Mouse (Mus musculus) stomach, postnatal 0 days (tissue): ENCODE measurements around the gene Cntnap1. TPM values are rescaled to one million over a fixed set of nuclear protein-coding genes. Genes with fewer than 3 reads are reported as not detected.

Experiments used
- ATAC-seq: fragments of 200-750 bp; cut with Nextera tagmentation; 2 replicates; pipeline ENCODE4 v1.8.0; 2017; ENCODE audit not compliant: low FRiP score, low TSS enrichment
- DNase-seq: peaks from one replicate; pipeline ENCODE4 v3.0.0-alpha.2; 2016; ENCODE audit warnings: low spot score
- H3K27ac ChIP-seq: fragments of 300-500 bp; sonication (generic); replicated peaks from 2 replicates; pipeline ENCODE4 v1.5.1; 2014; ENCODE audit warnings: mild to moderate bottlenecking, control low read depth
- H3K27me3 ChIP-seq: fragments of 300-500 bp; sonication (generic); 2 replicates; pipeline ENCODE4 v1.6.1; 2014; ENCODE audit warnings: low read length; ENCODE audit not compliant: control insufficient read depth, insufficient read depth
- H3K36me3 ChIP-seq: fragments of 300-500 bp; sonication (generic); 2 replicates; pipeline ENCODE4 v1.6.1; 2014; ENCODE audit warnings: low read length, mixed read lengths; ENCODE audit not compliant: control insufficient read depth, insufficient read depth
- H3K4me1 ChIP-seq: fragments of 300-500 bp; sonication (generic); replicated peaks from 2 replicates; pipeline ENCODE4 v1.6.1; 2014; ENCODE audit warnings: antibody characterized with exemption; ENCODE audit not compliant: control insufficient read depth, insufficient read depth
- H3K4me2 ChIP-seq: fragments of 300-500 bp; sonication (generic); replicated peaks from 2 replicates; pipeline ENCODE4 v1.6.1; 2014; ENCODE audit warnings: low read depth, mild to moderate bottlenecking, control low read depth, moderate library complexity
- H3K4me3 ChIP-seq: fragments of 300-500 bp; sonication (generic); 2 replicates; pipeline ENCODE4 v1.5.1; 2014; ENCODE audit warnings: low read depth, low read length, control low read depth
- H3K9ac ChIP-seq: fragments of 300-500 bp; sonication (generic); 2 replicates; pipeline ENCODE4 v1.6.1; 2014; ENCODE audit warnings: mild to moderate bottlenecking, low read length, control low read depth, mixed read lengths
- H3K9me3 ChIP-seq: fragments of 300-500 bp; sonication (generic); 2 replicates; pipeline ENCODE4 v1.6.1; 2016; ENCODE audit warnings: low read length; ENCODE audit not compliant: control insufficient read depth
- CTCF ChIP-seq: IDR thresholded peaks from 2 replicates; pipeline ENCODE4 v1.5.1; 2016; ENCODE audit warnings: antibody characterized with exemption, low read depth, mild to moderate bottlenecking, moderate library complexity
- EP300 ChIP-seq: optimal IDR thresholded peaks from 2 replicates; pipeline ENCODE3; 2016; ENCODE audit warnings: antibody characterized with exemption
- WGBS: fragments of 180-500 bp; shearing (Covaris S2); extraction: QIAGEN DNeasy Blood & Tissue Kit; methylation state at CpG from one replicate; pipeline ENCODE4 v1.1.7; 2014; 5-methylcytosine and 5-hydroxymethylcytosine counted together
- polyA plus RNA-seq: library from polyadenylated mRNA; unstranded; fragments of >200 nt; fragmentation: Nextera tagmentation; extraction: Ambion mirVana; gene quantifications from 2 replicates; pipeline ENCODE4 v1.2.1, GENCODE M21; 2015

Gene Cntnap1
- polyA plus RNA-seq, 1 experiment from 2014 or later, result 0.52 TPM

DNA sequence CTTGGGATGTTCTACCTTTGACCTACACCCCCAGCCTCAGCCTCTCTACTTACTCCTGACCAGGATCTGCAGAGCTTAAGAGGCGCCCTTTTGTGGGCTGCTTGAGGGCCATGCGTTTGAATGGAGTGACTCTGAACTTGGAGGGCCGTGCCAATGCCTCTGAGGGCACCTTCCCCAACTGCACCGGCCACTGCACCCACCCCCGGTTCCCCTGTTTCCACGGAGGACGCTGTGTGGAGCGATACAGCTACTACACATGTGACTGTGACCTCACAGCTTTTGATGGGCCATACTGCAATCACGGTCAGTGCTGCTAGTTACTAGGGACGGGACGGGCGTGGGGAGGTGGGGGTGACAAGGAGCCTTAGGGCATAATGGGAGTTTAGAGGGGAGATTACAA lies 14.7 kb downstream of the Cntnap1 start:
- WGBS, result 84% methylated on average over 12 of the region's 12 CpGs
- DNase-seq (no peak), ATAC-seq (no peak)
- no peaks in the 10 kb centered on the region for H3K9me3 ChIP-seq
- no peak overlapping the region for H3K4me2 ChIP-seq
- H3K27me3 ChIP-seq, result no peaks in the 10 kb centered on the region
- no peak overlapping the region for H3K4me3 ChIP-seq
- H3K36me3 ChIP-seq, result no peaks in the 10 kb centered on the region
- H3K27ac ChIP-seq, result no peak overlapping the region
- no peak overlapping the region for H3K9ac ChIP-seq
- H3K4me1 ChIP-seq, result no peaks in the 10 kb centered on the region
- TF ChIP-seq CTCF (no peak), EP300 (no peak)

DNA sequence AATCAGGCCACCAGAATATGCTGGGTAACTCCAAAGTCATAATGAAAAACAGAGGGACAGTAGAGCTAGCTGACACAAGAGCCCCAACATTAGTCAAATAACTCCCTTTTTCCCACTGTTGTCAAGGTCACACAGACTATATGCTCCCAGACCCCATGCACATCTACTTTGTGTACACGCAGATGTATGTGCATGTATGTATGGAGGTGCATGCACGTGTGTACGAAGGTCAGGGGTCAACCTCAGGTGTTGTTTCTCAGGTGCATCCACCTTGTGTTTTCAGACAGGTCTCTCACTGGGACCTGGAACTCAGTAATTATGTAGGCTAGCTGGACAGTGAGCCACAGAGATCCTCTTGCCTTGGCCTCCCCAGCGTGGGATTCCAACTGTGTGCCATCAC lies 15.1 kb downstream of the Cntnap1 start:
- Histone ChIP-seq H3K9me3 (no peaks in the 10 kb centered on the region), H3K4me2 (no peak overlapping the region), H3K4me3 (no peak overlapping the region), H3K27me3 (no peaks in the 10 kb centered on the region), H3K36me3 (no peaks in the 10 kb centered on the region), H3K27ac (no peak overlapping the region), H3K4me1 (0 out of 2 replicates have a peak, but pooled peaks cover 2% of the 10 kb centered on the region), H3K9ac (no peak overlapping the region)
- ATAC-seq (no peak), DNase-seq (no peak)
- WGBS, result 92% methylated on average over 4 of the region's 4 CpGs
- TF ChIP-seq CTCF (no peak), EP300 (no peak)

DNA sequence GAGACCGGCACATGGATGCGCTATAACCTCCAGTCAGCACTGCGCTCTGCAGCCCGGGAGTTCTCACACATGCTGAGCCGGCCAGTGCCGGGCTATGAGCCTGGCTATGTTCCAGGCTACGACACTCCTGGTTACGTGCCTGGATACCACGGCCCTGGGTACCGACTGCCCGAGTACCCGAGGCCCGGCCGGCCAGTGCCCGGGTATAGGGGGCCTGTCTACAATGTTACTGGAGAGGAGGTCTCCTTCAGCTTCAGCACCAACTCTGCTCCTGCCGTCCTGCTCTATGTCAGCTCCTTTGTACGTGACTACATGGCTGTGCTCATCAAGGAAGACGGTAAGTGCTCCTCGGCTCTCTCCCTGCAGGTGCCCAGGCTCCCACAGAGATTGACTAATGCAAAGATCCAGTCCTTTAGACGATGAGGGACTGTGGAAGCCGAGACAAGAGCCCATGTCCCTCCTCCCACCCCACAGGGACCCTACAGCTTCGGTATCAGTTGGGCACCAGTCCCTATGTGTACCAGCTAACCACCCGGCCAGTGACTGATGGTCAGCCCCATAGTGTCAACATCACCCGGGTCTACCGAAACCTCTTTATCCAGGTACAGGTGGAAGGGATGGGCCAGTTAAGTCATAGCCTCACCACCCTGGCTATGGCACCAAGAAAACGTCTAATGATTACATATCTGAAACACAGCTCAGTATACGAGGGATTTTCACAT lies 16.4 kb downstream of the Cntnap1 start:
- ATAC-seq, result no peak
- 86% methylated on average over 27 of the region's 27 CpGs for WGBS
- H3K9ac ChIP-seq, result no peak overlapping the region

DNA sequence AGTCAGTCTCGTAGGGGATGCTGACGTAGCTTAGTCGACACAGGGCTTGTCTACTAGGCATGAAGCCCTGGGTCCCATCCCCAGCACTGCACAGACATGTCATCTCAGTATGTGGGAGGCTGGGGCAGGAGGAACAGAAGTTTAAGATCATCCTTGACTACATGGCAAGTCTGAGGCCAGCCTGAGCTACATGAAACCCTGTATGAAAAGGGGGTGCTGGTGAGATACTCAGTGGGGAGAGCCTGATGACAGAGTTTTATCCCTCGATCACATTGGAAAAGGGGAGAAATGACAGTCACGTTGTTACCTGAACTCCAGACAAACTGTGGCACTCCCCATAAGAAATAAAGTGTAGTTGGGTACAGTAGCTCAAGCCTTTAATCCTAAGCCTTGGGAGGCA lies 17.2 kb downstream of the Cntnap1 start:
- TF ChIP-seq EP300, result no peak
- no peak for TF ChIP-seq CTCF
- Histone ChIP-seq H3K27me3 (no peaks in the 10 kb centered on the region), H3K4me3 (no peak overlapping the region), H3K27ac (no peak overlapping the region), H3K9me3 (no peaks in the 10 kb centered on the region), H3K4me1 (0 out of 2 replicates have a peak, but pooled peaks cover 2% of the 10 kb centered on the region), H3K36me3 (peaks cover 2% of the 10 kb centered on the region; the same call in 1 of the 2 replicates), H3K4me2 (no peak overlapping the region), H3K9ac (no peak overlapping the region)
- ATAC-seq (no peak), DNase-seq (no peak)
- 93% methylated on average over 5 of the region's 5 CpGs for WGBS

More for the DNA sequence above, 16.4 kb downstream of the Cntnap1 start:
- Histone ChIP-seq H3K9me3 (no peaks in the 10 kb centered on the region), H3K4me1 (0 out of 2 replicates have a peak, but pooled peaks cover 2% of the 10 kb centered on the region), H3K27me3 (no peaks in the 10 kb centered on the region), H3K27ac (no peak overlapping the region), H3K4me3 (no peak overlapping the region), H3K36me3 (peaks cover 2% of the 10 kb centered on the region; the same call in 1 of the 2 replicates), H3K4me2 (no peak overlapping the region)
- no peak for DNase-seq
- no peak for TF ChIP-seq CTCF
- no peak for TF ChIP-seq EP300

DNA sequence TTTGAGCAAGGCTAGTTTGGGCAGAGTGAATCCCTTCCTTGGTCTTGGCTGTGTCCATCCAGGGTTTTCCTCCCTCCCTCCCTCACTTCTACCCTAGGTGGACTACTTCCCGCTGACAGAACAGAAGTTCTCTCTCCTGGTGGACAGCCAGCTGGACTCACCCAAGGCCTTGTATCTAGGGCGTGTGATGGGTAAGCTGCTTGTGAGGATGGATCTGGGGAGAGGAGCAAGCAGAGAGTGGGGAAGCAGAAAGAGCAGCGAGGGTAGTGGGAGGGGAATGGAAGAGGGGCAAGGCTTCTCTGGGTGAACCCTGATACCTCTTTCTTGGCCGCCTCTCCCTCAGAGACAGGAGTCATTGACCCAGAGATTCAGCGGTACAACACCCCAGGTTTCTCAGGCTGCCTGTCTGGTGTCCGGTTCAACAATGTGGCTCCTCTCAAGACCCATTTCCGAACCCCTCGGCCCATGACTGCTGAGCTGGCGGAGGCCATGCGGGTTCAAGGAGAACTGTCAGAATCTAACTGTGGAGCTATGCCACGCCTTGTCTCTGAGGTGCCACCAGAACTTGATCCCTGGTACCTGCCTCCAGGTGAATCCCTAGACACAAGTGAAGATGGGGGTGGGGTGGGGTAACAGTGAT lies 18.0 kb downstream of the Cntnap1 start:
- Histone ChIP-seq H3K27me3 (no peaks in the 10 kb centered on the region), H3K4me2 (no peak overlapping the region; the same call in 1 of the 2 replicates), H3K36me3 (peaks cover 4% of the 10 kb centered on the region; the same call in 1 of the 2 replicates), H3K9ac (no peak overlapping the region), H3K4me1 (0 out of 2 replicates have a peak, but pooled peaks cover 2% of the 10 kb centered on the region), H3K4me3 (no peak overlapping the region), H3K9me3 (no peaks in the 10 kb centered on the region), H3K27ac (peak overlapping the region; percentile 84)
- DNase-seq (no peak), ATAC-seq (no peak)
- WGBS, result 79% methylated on average over 11 of the region's 11 CpGs
- no peak for TF ChIP-seq EP300
- TF ChIP-seq CTCF, result no peak
